Mouse (Mus musculus) hindbrain, embryonic 15.5 days (tissue): ENCODE measurements around the gene Tas2r137. TPM values are rescaled to one million over a fixed set of nuclear protein-coding genes. Genes with fewer than 3 reads are reported as not detected.

Experiments
- ATAC-seq: fragments of 200-750 bp; cut with Nextera tagmentation; 2 replicates; pipeline ENCODE4 v1.8.0; 2017; ENCODE audit warnings: low read depth, moderate number of reproducible peaks, moderate TSS enrichment; ENCODE audit not compliant: low FRiP score
- H3K27ac ChIP-seq: fragments of 300-500 bp; sonication (generic); replicated peaks from 2 replicates; pipeline ENCODE4 v1.5.1; 2015; ENCODE audit warnings: mild to moderate bottlenecking, inconsistent platforms
- H3K27me3 ChIP-seq: fragments of 300-500 bp; sonication (generic); 2 replicates; pipeline ENCODE4 v1.6.1; 2015; ENCODE audit warnings: control low read depth, inconsistent platforms
- H3K36me3 ChIP-seq: fragments of 300-500 bp; sonication (generic); 2 replicates; pipeline ENCODE4 v1.6.1; 2015; ENCODE audit warnings: control low read depth, inconsistent platforms
- H3K4me1 ChIP-seq: fragments of 300-500 bp; sonication (generic); replicated peaks from 2 replicates; pipeline ENCODE4 v1.6.1; 2015; ENCODE audit warnings: control low read depth, inconsistent platforms
- H3K4me2 ChIP-seq: fragments of 300-500 bp; sonication (generic); 2 replicates; pipeline ENCODE4 v1.6.1; 2015; ENCODE audit warnings: moderate library complexity, mild to moderate bottlenecking, inconsistent platforms
- H3K4me3 ChIP-seq: fragments of 300-500 bp; sonication (generic); 2 replicates; pipeline ENCODE4 v1.5.1; 2015; ENCODE audit warnings: mild to moderate bottlenecking, inconsistent platforms
- H3K9ac ChIP-seq: fragments of 300-500 bp; sonication (generic); 2 replicates; pipeline ENCODE4 v1.6.1; 2015; ENCODE audit warnings: inconsistent platforms
- H3K9me3 ChIP-seq: fragments of 300-500 bp; sonication (generic); 2 replicates; pipeline ENCODE4 v1.6.1; 2016; ENCODE audit warnings: control low read depth, inconsistent platforms
- WGBS: fragments of 180-500 bp; shearing (Covaris S2); methylation state at CpG from one replicate; pipeline ENCODE4 v1.1.7; 2015; 5-methylcytosine and 5-hydroxymethylcytosine counted together
- polyA plus RNA-seq: library from polyadenylated mRNA; unstranded; fragments of >200 nt; fragmentation: Nextera tagmentation; extraction: Ambion mirVana; gene quantifications from 2 replicates; pipeline ENCODE4 v1.2.1, GENCODE M21; 2015

Gene Tas2r137
- polyA plus RNA-seq = not detected in 2 replicates

GRCm38 (mm10) chr6:40490933-40491332 is at the start of gene Tas2r137:
TSS of gene Tas2r137 (plus strand) at chr6:40491233.
- H3K9ac ChIP-seq = no peak within 1 kb of the TSS
- H3K27me3 ChIP-seq = no peaks in the 10 kb centered on the region
- no peaks in the 10 kb centered on the region for H3K4me1 ChIP-seq
- no peak within 1 kb of the TSS for H3K27ac ChIP-seq
- H3K4me3 ChIP-seq = no peak within 1 kb of the TSS
- no peaks in the 10 kb centered on the region for H3K9me3 ChIP-seq
- no peak for ATAC-seq
- H3K4me2 ChIP-seq = no peak within 1 kb of the TSS
- no peaks in the 10 kb centered on the region for H3K36me3 ChIP-seq

GRCm38 (mm10) chr6:40441276-40441675 is 49.8 kb upstream of the Tas2r137 start:
- Histone ChIP-seq H3K9me3 (no peaks in the 10 kb centered on the region), H3K27ac (no peak overlapping the region), H3K4me2 (no peak overlapping the region), H3K36me3 (no peaks in the 10 kb centered on the region), H3K9ac (no peak overlapping the region), H3K27me3 (0 out of 2 replicates have a peak, but pooled peaks cover 7% of the 10 kb centered on the region), H3K4me3 (no peak overlapping the region), H3K4me1 (peaks cover 4% of the 10 kb centered on the region; the same call in 1 of the 2 replicates)
- 62% methylated on average over 3 of the region's 3 CpGs for WGBS
- no peak for ATAC-seq

GRCm38 (mm10) chr6:40441755-40442154 is 49.3 kb upstream of the Tas2r137 start:
- whole genome bisulfite sequencing = 51% methylated on average over 3 of the region's 3 CpGs
- no peak for ATAC-seq
- H3K4me1 ChIP-seq = no peaks in the 10 kb centered on the region
- H3K9ac ChIP-seq = no peak overlapping the region
- H3K9me3 ChIP-seq = no peaks in the 10 kb centered on the region
- no peak overlapping the region for H3K27ac ChIP-seq
- no peak overlapping the region for H3K4me3 ChIP-seq
- 0 out of 2 replicates have a peak, but pooled peaks cover 7% of the 10 kb centered on the region for H3K27me3 ChIP-seq
- H3K36me3 ChIP-seq = no peaks in the 10 kb centered on the region
- no peak overlapping the region for H3K4me2 ChIP-seq

- H3K4me3 ChIP-seq = no peak overlapping the region
- no peak overlapping the region for H3K9ac ChIP-seq
- no peak for ATAC-seq
- H3K4me1 ChIP-seq = no peaks in the 10 kb centered on the region
- H3K27ac ChIP-seq = no peak overlapping the region
- H3K9me3 ChIP-seq = no peaks in the 10 kb centered on the region
- H3K27me3 ChIP-seq = 0 out of 2 replicates have a peak, but pooled peaks cover 5% of the 10 kb centered on the region
- H3K4me2 ChIP-seq = no peak overlapping the region
- WGBS = 42% methylated on average over 10 of the region's 10 CpGs
- no peaks in the 10 kb centered on the region for H3K36me3 ChIP-seq
Observed at GRCm38 (mm10) chr6:40443281-40443928, 47.6 kb upstream of the Tas2r137 start.

- Histone ChIP-seq H3K4me2 (no peak overlapping the region), H3K9me3 (no peaks in the 10 kb centered on the region), H3K9ac (no peak overlapping the region), H3K27me3 (no peaks in the 10 kb centered on the region), H3K27ac (no peak overlapping the region), H3K4me3 (no peak overlapping the region), H3K4me1 (no peaks in the 10 kb centered on the region), H3K36me3 (no peaks in the 10 kb centered on the region)
- ATAC-seq = no peak
Observed at GRCm38 (mm10) chr6:40448626-40449025, 42.4 kb upstream of the Tas2r137 start.

- no peak overlapping the region for H3K4me2 ChIP-seq
- no peak overlapping the region for H3K4me3 ChIP-seq
- WGBS = 26% methylated on average over 7 of the region's 7 CpGs
- H3K9ac ChIP-seq = no peak overlapping the region
- no peaks in the 10 kb centered on the region for H3K9me3 ChIP-seq
- H3K27me3 ChIP-seq = no peaks in the 10 kb centered on the region
- H3K36me3 ChIP-seq = no peaks in the 10 kb centered on the region
- no peak for ATAC-seq
- H3K4me1 ChIP-seq = no peaks in the 10 kb centered on the region
- no peak overlapping the region for H3K27ac ChIP-seq
Observed at GRCm38 (mm10) chr6:40454436-40455041, 36.5 kb upstream of the Tas2r137 start.

GRCm38 (mm10) chr6:40465710-40466109 is 25.3 kb upstream of the Tas2r137 start:
- H3K4me3 ChIP-seq = no peak overlapping the region
- 52% methylated on average over 6 of the region's 6 CpGs for WGBS
- H3K27ac ChIP-seq = no peak overlapping the region
- no peaks in the 10 kb centered on the region for H3K36me3 ChIP-seq
- no peaks in the 10 kb centered on the region for H3K27me3 ChIP-seq
- H3K9ac ChIP-seq = no peak overlapping the region
- no peak overlapping the region for H3K4me2 ChIP-seq
- ATAC-seq = no peak
- H3K4me1 ChIP-seq = 0 out of 2 replicates have a peak, but pooled peaks cover under 1% of the 10 kb centered on the region
- no peaks in the 10 kb centered on the region for H3K9me3 ChIP-seq

GRCm38 (mm10) chr6:40470916-40471719 is 19.9 kb upstream of the Tas2r137 start, which contains the start of gene Ssbp1:
TSS of gene Ssbp1 (plus strand) at chr6:40471352.
- WGBS = under 1% methylated on average over 54 of the region's 54 CpGs
- Histone ChIP-seq H3K4me3 (peak within 1 kb of the TSS; percentile 66), H3K9ac (peak within 1 kb of the TSS; percentile 70), H3K9me3 (no peaks in the 10 kb centered on the region), H3K4me1 (peaks cover 20% of the 10 kb centered on the region), H3K4me2 (peak within 1 kb of the TSS; percentile 91), H3K27me3 (no peaks in the 10 kb centered on the region), H3K27ac (peak within 1 kb of the TSS; percentile 91), H3K36me3 (peaks cover 21% of the 10 kb centered on the region)
- ATAC-seq = peak; percentile 98

- Histone ChIP-seq H3K4me3 (peak overlapping the region; percentile 66), H3K9ac (peak overlapping the region; percentile 70), H3K4me2 (peak overlapping the region; percentile 91), H3K9me3 (no peaks in the 10 kb centered on the region), H3K36me3 (peaks cover 25% of the 10 kb centered on the region), H3K27ac (peak overlapping the region; percentile 91), H3K4me1 (peaks cover 20% of the 10 kb centered on the region), H3K27me3 (no peaks in the 10 kb centered on the region)
- ATAC-seq = no peak
- WGBS = under 1% methylated on average over 7 of the region's 7 CpGs
Observed at GRCm38 (mm10) chr6:40471720-40472010, 19.4 kb upstream of the Tas2r137 start.

GRCm38 (mm10) chr6:40476132-40476531 is 14.9 kb upstream of the Tas2r137 start:
- Histone ChIP-seq H3K9ac (no peak overlapping the region), H3K27ac (no peak overlapping the region), H3K27me3 (no peaks in the 10 kb centered on the region), H3K4me2 (no peak overlapping the region), H3K4me1 (peaks cover 18% of the 10 kb centered on the region), H3K36me3 (peaks cover 43% of the 10 kb centered on the region), H3K4me3 (no peak overlapping the region), H3K9me3 (no peaks in the 10 kb centered on the region)
- ATAC-seq = no peak
- WGBS = 88% methylated on average over 4 of the region's 4 CpGs

GRCm38 (mm10) chr6:40479705-40480104 is 11.3 kb upstream of the Tas2r137 start:
- Histone ChIP-seq H3K4me2 (no peak overlapping the region), H3K4me1 (no peaks in the 10 kb centered on the region), H3K27ac (no peak overlapping the region), H3K27me3 (no peaks in the 10 kb centered on the region), H3K9ac (no peak overlapping the region), H3K4me3 (no peak overlapping the region), H3K36me3 (peaks cover 64% of the 10 kb centered on the region), H3K9me3 (no peaks in the 10 kb centered on the region)
- no peak for ATAC-seq
- WGBS = 87% methylated on average over 1 of the region's 1 CpGs

- no peak overlapping the region for H3K27ac ChIP-seq
- H3K36me3 ChIP-seq = peaks cover 51% of the 10 kb centered on the region
- no peaks in the 10 kb centered on the region for H3K4me1 ChIP-seq
- no peak overlapping the region for H3K4me3 ChIP-seq
- H3K9me3 ChIP-seq = no peaks in the 10 kb centered on the region
- H3K9ac ChIP-seq = no peak overlapping the region
- H3K4me2 ChIP-seq = no peak overlapping the region
- ATAC-seq = no peak
- H3K27me3 ChIP-seq = no peaks in the 10 kb centered on the region
- 92% methylated on average over 5 of the region's 5 CpGs for WGBS
Observed at GRCm38 (mm10) chr6:40482318-40482717, 8.7 kb upstream of the Tas2r137 start.
